Mouse (Mus musculus) midbrain, embryonic 15.5 days (tissue): ENCODE results near the gene Prex1. TPM values are rescaled to one million over a fixed set of nuclear protein-coding genes. Genes with fewer than 3 reads are reported as not detected.

Experiments
- ATAC-seq: fragments of 200-750 bp; cut with Nextera tagmentation; replicated peaks from 2 replicates; pipeline ENCODE4 v1.8.0; 2017; ENCODE audit warnings: moderate TSS enrichment
- H3K27ac ChIP-seq: fragments of 300-500 bp; sonication (generic); 2 replicates; pipeline ENCODE4 v1.5.1; 2015; ENCODE audit warnings: mild to moderate bottlenecking, inconsistent platforms
- H3K27me3 ChIP-seq: fragments of 300-500 bp; sonication (generic); replicated peaks from 2 replicates; pipeline ENCODE4 v1.6.1; 2015; ENCODE audit warnings: inconsistent platforms
- H3K36me3 ChIP-seq: fragments of 300-500 bp; sonication (generic); replicated peaks from 2 replicates; pipeline ENCODE4 v1.6.1; 2015; ENCODE audit warnings: inconsistent platforms
- H3K4me1 ChIP-seq: fragments of 300-500 bp; sonication (generic); 2 replicates; pipeline ENCODE4 v1.6.1; 2015; ENCODE audit warnings: inconsistent platforms
- H3K4me2 ChIP-seq: fragments of 300-500 bp; sonication (generic); 2 replicates; pipeline ENCODE4 v1.6.1; 2015; ENCODE audit warnings: inconsistent platforms, mild to moderate bottlenecking, moderate library complexity
- H3K4me3 ChIP-seq: fragments of 300-500 bp; sonication (generic); 2 replicates; pipeline ENCODE4 v1.5.1; 2015; ENCODE audit warnings: mild to moderate bottlenecking, inconsistent platforms
- H3K9ac ChIP-seq: fragments of 300-500 bp; sonication (generic); 2 replicates; pipeline ENCODE4 v1.6.1; 2015; ENCODE audit warnings: mild to moderate bottlenecking, inconsistent platforms
- H3K9me3 ChIP-seq: fragments of 300-500 bp; sonication (generic); 2 replicates; pipeline ENCODE4 v1.6.1; 2016; ENCODE audit warnings: inconsistent platforms
- WGBS: fragments of 180-500 bp; shearing (Covaris S2); methylation state at CpG from one replicate; pipeline ENCODE4 v1.1.7; 2015; ENCODE audit warnings: mixed read lengths; 5-methylcytosine and 5-hydroxymethylcytosine counted together
- polyA plus RNA-seq: library from polyadenylated mRNA; unstranded; fragments of >200 nt; fragmentation: Nextera tagmentation; extraction: Ambion mirVana; gene quantifications from 2 replicates; pipeline ENCODE4 v1.2.1, GENCODE M21; 2015

Prex1 gene
- polyA plus RNA-seq, 1 experiment from 2014 or later, result 20.6 TPM

DNA sequence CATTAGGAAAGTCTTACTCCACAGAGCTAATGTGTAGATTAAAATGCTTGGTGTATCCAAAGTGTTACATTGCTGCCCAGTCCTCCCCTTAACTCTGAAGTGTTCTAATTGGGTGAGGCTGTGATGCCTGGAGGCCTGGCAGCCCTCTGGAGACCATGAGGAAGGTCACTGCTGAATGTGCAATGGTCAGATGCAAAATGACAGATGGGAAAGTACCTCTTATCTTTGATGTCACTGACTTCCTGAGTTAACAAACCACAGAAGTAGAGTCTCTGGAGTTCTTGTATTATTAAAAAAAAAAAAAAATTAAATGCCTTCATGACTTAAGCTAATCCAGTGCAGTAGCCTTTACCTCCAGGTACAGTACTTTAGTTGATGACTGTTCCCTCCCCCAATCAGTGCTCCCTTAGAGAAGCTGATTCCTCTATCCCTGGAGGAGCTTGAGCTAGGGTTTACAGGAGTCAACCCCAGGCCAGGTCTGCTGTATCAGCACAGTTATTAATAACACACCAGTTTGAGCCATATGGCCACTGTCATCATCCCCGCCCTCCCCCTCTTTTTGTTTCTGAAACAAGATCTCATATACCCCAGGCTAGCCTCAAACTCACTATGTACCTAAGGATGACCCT is 5.8 kb upstream of the Prex1 start:
- no peaks in the 10 kb centered on the region for H3K27me3 ChIP-seq
- H3K36me3 ChIP-seq, result no peaks in the 10 kb centered on the region
- ATAC-seq, result no peak
- 93% methylated on average over 1 of the region's 1 CpGs for WGBS
- peaks cover 4% of the 10 kb centered on the region for H3K4me1 ChIP-seq
- no peak overlapping the region for H3K4me2 ChIP-seq
- no peak overlapping the region for H3K27ac ChIP-seq
- no peaks in the 10 kb centered on the region for H3K9me3 ChIP-seq
- no peak overlapping the region for H3K9ac ChIP-seq
- no peak overlapping the region for H3K4me3 ChIP-seq

DNA sequence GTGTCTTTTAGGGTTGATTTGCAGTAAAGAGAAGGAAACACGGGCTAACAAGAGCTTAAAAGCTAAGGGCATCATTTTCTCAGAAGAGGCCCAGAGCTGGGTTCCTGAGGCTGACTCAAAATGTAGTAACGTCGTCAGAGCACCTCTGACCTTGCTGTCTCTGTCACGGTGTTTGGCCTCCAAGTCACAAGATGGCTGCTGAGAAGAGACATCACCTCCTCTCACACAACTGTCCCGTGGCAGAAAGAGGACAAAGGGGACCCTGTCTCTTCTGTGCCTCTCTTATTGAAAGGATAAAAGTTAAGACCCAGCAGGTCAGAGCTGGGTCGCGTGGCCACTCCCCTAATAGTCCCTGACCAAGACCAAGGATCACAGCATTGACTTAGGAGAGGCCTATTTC is 2.4 kb upstream of the Prex1 start:
- 57% methylated on average over 7 of the region's 7 CpGs for WGBS
- no peak for ATAC-seq
- H3K27ac ChIP-seq, result no peak overlapping the region
- no peak overlapping the region for H3K4me2 ChIP-seq
- no peaks in the 10 kb centered on the region for H3K36me3 ChIP-seq
- peaks cover 24% of the 10 kb centered on the region for H3K4me1 ChIP-seq
- no peaks in the 10 kb centered on the region for H3K27me3 ChIP-seq
- no peak overlapping the region for H3K9ac ChIP-seq
- no peaks in the 10 kb centered on the region for H3K9me3 ChIP-seq
- H3K4me3 ChIP-seq, result no peak overlapping the region

DNA sequence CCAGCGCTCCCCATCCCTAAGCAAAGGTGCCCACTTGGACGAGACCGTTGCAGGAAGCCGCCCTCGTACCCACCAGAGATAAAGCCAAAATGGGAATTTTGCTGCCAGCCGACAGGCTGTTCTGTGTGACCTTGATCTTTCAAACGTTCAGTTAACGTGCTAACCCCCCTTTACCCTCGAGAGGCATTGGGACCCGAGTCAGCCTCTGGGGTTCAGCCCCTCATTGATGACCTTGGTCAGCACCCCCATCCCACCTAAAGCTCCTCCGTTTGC is 731 bp upstream of the Prex1 start:
- Histone ChIP-seq H3K27ac (peak overlapping the region; percentile 8; the same call in 1 of the 2 replicates), H3K9me3 (no peaks in the 10 kb centered on the region), H3K4me3 (peak overlapping the region; percentile 76), H3K4me1 (peaks cover 24% of the 10 kb centered on the region), H3K4me2 (peak overlapping the region; percentile 66), H3K9ac (peak overlapping the region; percentile 36), H3K36me3 (no peaks in the 10 kb centered on the region), H3K27me3 (no peaks in the 10 kb centered on the region)
- WGBS, result 16% methylated on average over 11 of the region's 11 CpGs
- ATAC-seq, result no peak; the same call in 1 of the 2 replicates

DNA sequence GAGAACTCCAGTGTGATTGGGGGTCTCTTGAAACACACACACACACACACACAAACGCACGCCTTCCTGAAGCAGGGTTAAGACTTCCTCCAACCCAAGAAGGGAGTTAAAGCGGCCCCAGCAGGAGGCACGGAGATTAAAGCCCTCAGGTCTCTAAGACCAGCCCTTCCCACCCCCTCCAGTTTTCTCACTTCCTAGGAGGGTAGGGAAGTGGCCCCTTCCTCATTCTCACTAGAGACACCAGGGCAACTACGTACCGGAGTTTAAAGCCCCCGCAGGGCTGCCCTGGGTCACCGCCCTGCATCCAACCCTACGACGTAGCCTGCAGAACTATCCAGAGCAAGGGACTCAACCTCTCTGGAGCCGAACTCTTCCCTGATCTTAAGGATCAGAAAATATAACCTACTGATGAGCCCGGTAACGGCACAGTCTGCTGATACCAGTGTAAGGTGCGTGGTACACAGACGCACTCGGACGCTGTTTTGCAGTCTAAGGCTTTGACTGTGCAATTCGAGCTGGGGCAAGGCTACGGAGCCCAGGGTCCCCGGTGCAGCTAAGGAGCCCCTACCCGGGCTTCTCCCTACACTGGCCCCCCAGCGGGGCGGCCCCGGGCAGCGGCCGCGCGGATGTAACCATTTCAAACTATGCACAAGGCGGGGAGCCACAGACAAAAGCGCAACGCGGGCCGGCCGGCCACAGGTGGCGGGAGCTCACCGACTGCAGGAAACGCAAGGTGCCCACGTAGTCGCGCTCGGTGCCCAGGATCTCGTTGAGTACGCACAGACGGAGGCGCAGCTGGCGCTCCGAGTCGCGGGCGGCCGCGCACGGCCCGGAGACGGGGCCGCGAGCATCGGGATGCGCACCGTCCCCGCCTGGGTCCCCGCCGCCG is 587 bp downstream of the Prex1 start:
- peaks cover 24% of the 10 kb centered on the region for H3K4me1 ChIP-seq
- peak overlapping the region; percentile 48 for H3K27ac ChIP-seq
- H3K36me3 ChIP-seq, result no peaks in the 10 kb centered on the region
- H3K9ac ChIP-seq, result peak overlapping the region; percentile 44
- peak overlapping the region; percentile 76 for H3K4me3 ChIP-seq
- peak overlapping the region; percentile 66 for H3K4me2 ChIP-seq
- no peaks in the 10 kb centered on the region for H3K9me3 ChIP-seq
- ATAC-seq, result peak; percentile 82
- 0% methylated on average over 64 of the region's 64 CpGs for WGBS
- H3K27me3 ChIP-seq, result no peaks in the 10 kb centered on the region

DNA sequence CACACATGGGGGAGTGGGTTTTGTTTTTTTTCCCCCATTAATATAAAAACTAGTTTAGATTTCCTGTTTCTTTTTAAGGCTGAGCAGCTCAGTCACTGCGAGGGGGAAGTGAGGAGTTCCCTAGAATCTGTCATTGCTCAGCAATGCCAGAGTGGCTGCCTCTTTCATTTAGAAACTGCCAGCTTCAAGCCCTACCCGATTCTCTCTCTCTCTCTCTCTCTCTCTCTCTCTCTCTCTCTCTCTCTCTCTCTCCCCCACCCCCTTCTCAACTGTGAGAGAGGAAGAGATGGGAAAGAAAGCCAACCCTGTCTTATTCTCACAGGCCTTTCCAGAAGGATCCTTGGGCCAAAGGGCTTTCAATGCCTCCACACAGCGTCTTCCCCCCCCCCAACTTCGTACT is 1.3 kb downstream of the Prex1 start:
- Histone ChIP-seq H3K27ac (0 out of 2 replicates have a peak overlapping the region, but pooled peaks have one; percentile 48), H3K9ac (peak overlapping the region; percentile 44; the same call in 1 of the 2 replicates), H3K27me3 (no peaks in the 10 kb centered on the region), H3K4me3 (peak overlapping the region; percentile 76), H3K36me3 (no peaks in the 10 kb centered on the region), H3K9me3 (no peaks in the 10 kb centered on the region), H3K4me1 (peaks cover 24% of the 10 kb centered on the region), H3K4me2 (peak overlapping the region; percentile 66)
- ATAC-seq, result no peak
- WGBS, result 0% methylated on average over 4 of the region's 4 CpGs

DNA sequence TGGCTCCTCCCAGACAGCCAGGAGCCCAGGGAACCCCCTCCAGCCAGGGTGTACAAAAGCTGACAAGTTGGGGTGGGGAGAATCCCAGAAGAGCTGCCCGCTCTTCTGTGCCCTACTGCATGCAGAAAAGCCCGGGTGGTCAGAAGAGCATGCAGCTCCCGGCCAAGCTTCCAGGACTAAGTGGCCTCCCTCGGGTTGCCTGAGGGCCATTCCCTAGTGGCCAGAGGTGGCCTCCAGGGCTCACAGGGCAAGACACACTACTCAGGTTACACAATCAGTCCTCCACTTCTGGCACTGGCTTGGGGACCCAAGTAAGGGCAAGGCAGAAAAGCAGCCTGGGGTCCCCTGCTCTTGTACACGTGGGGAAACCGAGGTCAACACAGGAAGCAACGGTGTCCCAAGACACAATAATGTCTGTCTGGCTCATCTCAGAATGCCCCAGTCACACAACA is 1.9 kb downstream of the Prex1 start:
- Histone ChIP-seq H3K4me2 (peak overlapping the region; percentile 66), H3K4me1 (peaks cover 24% of the 10 kb centered on the region), H3K9me3 (no peaks in the 10 kb centered on the region), H3K27ac (no peak overlapping the region), H3K4me3 (peak overlapping the region; percentile 76), H3K36me3 (no peaks in the 10 kb centered on the region), H3K9ac (no peak overlapping the region), H3K27me3 (no peaks in the 10 kb centered on the region)
- WGBS, result 17% methylated on average over 7 of the region's 7 CpGs
- no peak for ATAC-seq

DNA sequence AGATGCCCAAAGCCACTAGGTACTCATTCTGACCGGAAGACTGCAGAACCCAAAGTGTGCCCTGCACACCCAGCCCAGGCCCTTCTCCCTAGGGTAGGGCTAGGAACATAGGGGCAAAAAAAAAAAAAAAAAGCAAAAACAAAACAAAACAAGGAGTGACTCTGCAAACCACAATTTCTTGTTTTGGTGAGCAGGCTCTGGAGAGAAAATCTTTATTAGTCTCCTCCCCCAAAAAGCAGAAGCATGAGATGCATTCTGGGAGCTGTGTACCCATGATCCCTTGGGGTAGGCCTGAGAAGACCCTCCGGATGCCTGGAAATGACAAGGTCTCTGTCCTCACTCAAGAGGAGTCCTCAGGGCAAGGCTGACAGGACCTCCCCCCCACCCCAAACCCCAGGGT is 3.7 kb downstream of the Prex1 start:
- Histone ChIP-seq H3K4me2 (no peak overlapping the region), H3K9ac (no peak overlapping the region), H3K27me3 (no peaks in the 10 kb centered on the region), H3K4me3 (no peak overlapping the region), H3K27ac (no peak overlapping the region), H3K36me3 (no peaks in the 10 kb centered on the region), H3K4me1 (peaks cover 24% of the 10 kb centered on the region), H3K9me3 (no peaks in the 10 kb centered on the region)
- ATAC-seq, result no peak
- WGBS, result 95% methylated on average over 2 of the region's 2 CpGs

DNA sequence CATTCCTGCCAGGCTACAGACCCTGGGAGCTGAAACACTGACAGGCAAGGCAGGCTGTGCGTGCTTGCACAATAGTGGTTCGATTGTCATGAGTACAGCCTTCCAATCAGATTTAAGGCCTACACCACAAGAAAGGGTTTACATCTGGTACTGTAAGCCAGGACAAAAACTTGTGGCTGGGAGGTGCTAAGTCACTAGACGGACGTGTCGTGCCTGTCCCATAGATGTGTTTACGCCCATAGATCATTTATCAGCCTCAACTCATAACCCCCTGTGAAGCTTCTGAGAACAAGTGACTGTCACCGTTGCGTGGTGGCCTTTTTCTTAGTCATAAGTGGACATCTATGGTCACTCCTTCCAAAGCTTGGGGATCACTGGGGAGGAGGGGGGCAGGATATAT is 5.3 kb downstream of the Prex1 start:
- no peaks in the 10 kb centered on the region for H3K27me3 ChIP-seq
- peaks cover 17% of the 10 kb centered on the region for H3K4me1 ChIP-seq
- H3K4me3 ChIP-seq, result no peak overlapping the region
- no peak overlapping the region for H3K4me2 ChIP-seq
- H3K27ac ChIP-seq, result no peak overlapping the region
- H3K9ac ChIP-seq, result no peak overlapping the region
- WGBS, result 86% methylated on average over 8 of the region's 8 CpGs
- H3K36me3 ChIP-seq, result no peaks in the 10 kb centered on the region
- ATAC-seq, result no peak
- H3K9me3 ChIP-seq, result no peaks in the 10 kb centered on the region

DNA sequence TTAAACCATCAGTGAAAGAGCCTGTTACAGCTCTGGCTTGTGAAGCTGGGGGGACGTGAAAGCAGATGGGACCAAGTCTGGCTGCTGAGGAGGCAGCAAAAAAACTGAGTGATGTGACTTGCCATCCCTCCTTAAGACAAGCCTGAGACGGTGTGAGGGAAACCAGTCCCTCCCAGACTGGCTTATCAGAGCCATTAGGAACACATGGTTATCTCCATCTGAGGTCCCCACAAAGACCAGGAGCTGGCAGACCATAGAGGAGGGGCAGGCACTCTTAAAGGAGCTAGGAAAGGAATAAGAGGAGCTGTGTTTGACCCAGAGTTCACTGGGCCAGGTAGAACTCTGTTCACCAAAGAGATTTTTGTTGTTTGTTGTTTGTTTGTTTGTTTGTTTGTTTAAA is 7.1 kb downstream of the Prex1 start:
- peaks cover under 1% of the 10 kb centered on the region for H3K4me1 ChIP-seq
- no peaks in the 10 kb centered on the region for H3K27me3 ChIP-seq
- H3K9ac ChIP-seq, result no peak overlapping the region
- H3K36me3 ChIP-seq, result no peaks in the 10 kb centered on the region
- H3K9me3 ChIP-seq, result no peaks in the 10 kb centered on the region
- ATAC-seq, result no peak
- H3K4me2 ChIP-seq, result no peak overlapping the region
- WGBS, result 85% methylated on average over 2 of the region's 2 CpGs
- H3K4me3 ChIP-seq, result no peak overlapping the region
- no peak overlapping the region for H3K27ac ChIP-seq

DNA sequence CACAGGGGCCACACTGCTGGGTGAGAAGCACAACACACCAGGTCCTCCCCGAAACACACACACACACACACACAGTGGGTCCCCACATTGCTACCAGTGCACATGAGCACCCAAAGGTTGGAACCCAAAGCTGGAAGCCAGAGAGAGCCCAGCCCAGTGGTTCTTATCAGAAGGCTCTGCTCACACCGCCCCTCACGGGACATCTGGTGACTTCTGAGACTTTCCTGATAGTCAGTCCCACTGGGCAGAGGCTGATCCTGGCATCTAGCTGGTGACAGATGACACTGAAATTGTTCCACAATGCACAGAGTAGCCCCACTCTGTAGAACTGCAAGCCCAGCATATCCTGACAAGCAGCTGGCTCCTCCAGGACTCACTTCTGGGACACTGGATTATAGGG is 10.1 kb downstream of the Prex1 start:
- WGBS, result 91% methylated on average over 3 of the region's 3 CpGs
- no peaks in the 10 kb centered on the region for H3K9me3 ChIP-seq
- no peak overlapping the region for H3K4me2 ChIP-seq
- H3K27ac ChIP-seq, result no peak overlapping the region
- H3K36me3 ChIP-seq, result no peaks in the 10 kb centered on the region
- ATAC-seq, result no peak
- no peak overlapping the region for H3K9ac ChIP-seq
- no peaks in the 10 kb centered on the region for H3K27me3 ChIP-seq
- no peaks in the 10 kb centered on the region for H3K4me1 ChIP-seq
- no peak overlapping the region for H3K4me3 ChIP-seq

DNA sequence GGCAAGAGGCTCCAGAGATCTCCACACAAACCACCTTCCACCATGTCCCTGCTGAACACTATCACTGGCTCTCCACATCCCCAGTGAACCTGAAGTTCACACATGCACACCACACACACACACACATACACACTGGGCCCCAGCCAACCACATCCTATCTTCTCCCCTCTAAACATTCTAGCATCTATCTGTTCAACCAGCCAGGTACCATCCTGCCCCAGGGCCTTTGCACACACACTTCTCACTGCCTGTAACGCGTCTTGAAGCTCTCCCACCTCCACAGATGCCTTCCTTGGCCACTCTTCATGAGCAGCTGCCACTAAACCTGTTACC is 11.6 kb downstream of the Prex1 start:
- WGBS, result 96% methylated on average over 2 of the region's 2 CpGs

DNA sequence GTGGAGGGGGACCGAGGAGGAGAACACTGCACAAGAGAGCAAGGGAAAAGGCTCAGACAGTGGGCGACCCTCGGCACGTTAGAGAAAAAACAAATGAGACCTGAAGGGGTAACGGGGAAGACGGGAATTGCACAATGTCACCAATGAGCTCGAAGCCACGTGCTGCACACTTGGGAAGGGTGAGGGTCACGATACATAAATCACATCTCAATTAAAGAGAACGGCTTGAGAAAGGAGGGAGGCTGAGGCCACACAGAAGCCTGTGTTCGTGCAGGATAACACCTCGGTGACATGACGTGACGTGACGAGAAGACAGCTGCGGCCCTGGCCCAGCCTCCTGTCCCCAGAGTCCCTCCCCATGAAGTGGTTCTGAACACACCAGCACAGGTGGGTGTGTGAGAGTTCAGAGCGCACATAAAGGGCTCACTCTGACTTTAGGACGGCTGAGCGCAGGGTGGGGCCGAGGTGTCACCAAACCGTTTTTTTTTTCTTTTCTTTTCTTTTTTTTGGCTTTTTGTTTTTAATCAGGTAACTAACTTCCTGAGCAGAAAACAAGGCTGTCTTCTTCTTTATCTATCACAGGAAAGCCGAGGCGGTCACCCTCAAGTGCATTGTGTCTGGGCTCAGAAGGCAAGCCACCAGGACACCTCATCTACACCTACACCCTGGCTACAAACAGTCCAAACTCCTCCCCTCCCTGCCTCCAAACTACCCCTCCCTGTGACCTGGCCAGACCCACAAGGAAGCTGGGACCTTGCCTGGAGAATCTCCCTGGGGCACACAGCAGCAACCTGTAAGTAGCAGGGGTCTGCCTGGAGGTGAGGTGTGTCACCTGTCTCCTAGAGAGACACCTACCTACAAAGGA is 12.2 kb downstream of the Prex1 start:
- Histone ChIP-seq H3K9me3 (no peaks in the 10 kb centered on the region), H3K27ac (no peak overlapping the region), H3K27me3 (no peaks in the 10 kb centered on the region), H3K4me2 (no peak overlapping the region), H3K36me3 (no peaks in the 10 kb centered on the region), H3K4me3 (no peak overlapping the region), H3K4me1 (no peaks in the 10 kb centered on the region), H3K9ac (no peak overlapping the region)
- no peak for ATAC-seq
- 69% methylated on average over 23 of the region's 23 CpGs for WGBS

More for the DNA sequence above, 11.6 kb downstream of the Prex1 start:
- no peaks in the 10 kb centered on the region for H3K9me3 ChIP-seq
- H3K36me3 ChIP-seq, result no peaks in the 10 kb centered on the region
- no peak overlapping the region for H3K9ac ChIP-seq
- no peaks in the 10 kb centered on the region for H3K4me1 ChIP-seq
- H3K4me3 ChIP-seq, result no peak overlapping the region
- H3K27ac ChIP-seq, result no peak overlapping the region
- H3K27me3 ChIP-seq, result no peaks in the 10 kb centered on the region
- ATAC-seq, result no peak
- no peak overlapping the region for H3K4me2 ChIP-seq
